Mouse (Mus musculus): ENCODE data around the gene Tmem51.
"Not testable (repeated sequence)": the region's sequence is repeated elsewhere in the genome, so short reads cannot be mapped to it uniquely, and the experiment has no call there.

Tmem51 gene

GRCm38 (mm10) chr4:142060455-142061378 lies 23.4 kb downstream of the Tmem51 start:
- DNase-seq (ENCODE audit: low read depth, low spot score): no peak

- no peak for DNase-seq (ENCODE audit: low read depth, low spot score)
Observed at GRCm38 (mm10) chr4:142059841-142060193, 24.3 kb downstream of the Tmem51 start.

- DNase-seq (ENCODE audit: low read depth, low spot score): no peak
Observed at GRCm38 (mm10) chr4:142059113-142059840, 24.8 kb downstream of the Tmem51 start.

- no peak for DNase-seq (ENCODE audit: low read depth, low spot score)
Observed at GRCm38 (mm10) chr4:142057529-142058216, 26.4 kb downstream of the Tmem51 start.

GRCm38 (mm10) chr4:142055600-142055999 lies 28.5 kb downstream of the Tmem51 start:
- DNase-seq (ENCODE audit: low read depth, low spot score): no peak

- no peak for DNase-seq (ENCODE audit: low read depth, low spot score)
Observed at GRCm38 (mm10) chr4:142054580-142054979, 29.5 kb downstream of the Tmem51 start.

- peak; percentile 20 for DNase-seq (ENCODE audit: low read depth, low spot score)
Observed at GRCm38 (mm10) chr4:142053661-142054448, 30.2 kb downstream of the Tmem51 start.

GRCm38 (mm10) chr4:142053261-142053660 lies 30.8 kb downstream of the Tmem51 start:
- DNase-seq (ENCODE audit: low read depth, low spot score): no peak

- DNase-seq (ENCODE audit: low read depth, low spot score): no peak
Observed at GRCm38 (mm10) chr4:142052391-142053132, 31.5 kb downstream of the Tmem51 start.

- not testable (repeated sequence) for DNase-seq (ENCODE audit: low read depth, low spot score)
Observed at GRCm38 (mm10) chr4:142051883-142052282, 32.2 kb downstream of the Tmem51 start.

- no peak for DNase-seq (ENCODE audit: low read depth, low spot score)
Observed at GRCm38 (mm10) chr4:142049963-142050362, 34.1 kb downstream of the Tmem51 start.

GRCm38 (mm10) chr4:142048391-142048790 lies 35.7 kb downstream of the Tmem51 start:
- no peak for DNase-seq (ENCODE audit: low read depth, low spot score)

- DNase-seq (ENCODE audit: low read depth, low spot score): no peak
Observed at GRCm38 (mm10) chr4:142047005-142047404, 37.1 kb downstream of the Tmem51 start.

- no peak for DNase-seq (ENCODE audit: low read depth, low spot score)
Observed at GRCm38 (mm10) chr4:142046496-142046895, 37.6 kb downstream of the Tmem51 start.

- no peak for DNase-seq (ENCODE audit: low read depth, low spot score)
Observed at GRCm38 (mm10) chr4:142045595-142046163, 38.4 kb downstream of the Tmem51 start.

- no peak for DNase-seq (ENCODE audit: low read depth, low spot score)
Observed at GRCm38 (mm10) chr4:142044452-142044851, 39.7 kb downstream of the Tmem51 start.

- no peak for DNase-seq (ENCODE audit: low read depth, low spot score)
Observed at GRCm38 (mm10) chr4:142039662-142040353, 44.3 kb downstream of the Tmem51 start.

GRCm38 (mm10) chr4:142037897-142038296 lies 46.2 kb downstream of the Tmem51 start:
- DNase-seq (ENCODE audit: low read depth, low spot score): no peak

GRCm38 (mm10) chr4:142028533-142028932 lies 55.6 kb downstream of the Tmem51 start:
- DNase-seq (ENCODE audit: low read depth, low spot score): no peak

- DNase-seq (ENCODE audit: low read depth, low spot score): no peak
Observed at GRCm38 (mm10) chr4:142026965-142027364, 57.1 kb downstream of the Tmem51 start.

Measured in A20 (cell line).